ENCODE assay signal across 9 mouse cellular contexts in the genomic region with DNA sequence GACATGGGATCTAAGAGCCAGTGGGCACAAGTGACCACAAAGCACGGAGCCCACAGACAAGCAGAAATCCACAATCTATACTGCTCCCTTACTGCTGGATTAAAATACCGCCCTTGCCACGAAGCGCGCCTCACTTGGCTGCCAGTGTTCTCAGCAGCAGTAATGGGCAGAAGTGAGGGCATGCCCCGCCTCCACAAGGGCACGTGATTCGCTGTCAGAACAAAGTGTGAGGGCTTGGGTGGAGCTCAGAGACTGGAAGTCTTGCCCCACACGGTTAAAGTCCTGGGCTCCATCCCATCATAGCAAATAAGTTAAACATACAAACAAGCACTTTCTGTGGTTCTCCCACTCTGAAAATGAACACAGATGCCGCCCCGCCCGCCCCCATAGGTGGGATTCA. TPM values are rescaled to one million over a fixed set of nuclear protein-coding genes. Genes with fewer than 3 reads are reported as not detected.
DNase-seq lines count a peak whose midpoint lies in the region; ATAC-seq lines count a peak whose summit lies in the region.
"Had no signal": no experiment of that assay in that cellular context is flagged by ENCODE, and none has a peak within 500 bp of the region (broad histone marks: within the 10 kb centered on the region; RNA-seq: fewer than 3 reads in every experiment).

No protein-coding gene starts in this region.

- H3K9me3 ChIP-seq in heart, embryonic 12.5 days (replicated peaks) = peaks cover 5% of the 10 kb centered on the region
- H3K9me3 ChIP-seq in stomach, embryonic 15.5 days = no peaks in the 10 kb centered on the region

- H3K36me3 ChIP-seq in heart, embryonic 12.5 days = no peaks in the 10 kb centered on the region
- H3K36me3 ChIP-seq in stomach, embryonic 15.5 days = no peaks in the 10 kb centered on the region

- 6% methylated on average over 12 of the region's 12 CpGs for WGBS in heart, embryonic 12.5 days
- 4% methylated on average over 12 of the region's 12 CpGs for WGBS in stomach, embryonic 15.5 days

- no peak overlapping the region for H3K27ac ChIP-seq in heart, embryonic 12.5 days (ENCODE audit: poor library complexity, severe bottlenecking)
- H3K27ac ChIP-seq in stomach, embryonic 15.5 days = no peak overlapping the region

- DNase-seq in adrenal gland, adult 18-20 months (ENCODE audit: low spot score in 2 of 2) = peak; percentile 32 to 39
- no peak for DNase-seq in adrenal gland, postnatal 4 days (ENCODE audit: low spot score in 2 of 2)
- peak; percentile 64 for DNase-seq in adrenal gland, postnatal 14 days
- DNase-seq in kidney, postnatal 25 days = peak; percentile 87 to 92
- no peak for DNase-seq in cerebellum, adult 8-10 months

- no peak overlapping the region for H3K9ac ChIP-seq in heart, embryonic 12.5 days
- H3K9ac ChIP-seq in stomach, embryonic 15.5 days = no peak overlapping the region

- peak overlapping the region; percentile 70 for H3K4me2 ChIP-seq in heart, embryonic 12.5 days
- peak overlapping the region; percentile 13; the same call in 1 of the 2 replicates for H3K4me2 ChIP-seq in stomach, embryonic 15.5 days

- peak overlapping the region; percentile 16; the same call in 1 of the 2 replicates for H3K4me3 ChIP-seq in heart, embryonic 12.5 days
- 0 out of 2 replicates have a peak overlapping the region, but pooled peaks have one; percentile 3 for H3K4me3 ChIP-seq in stomach, embryonic 15.5 days (replicated peaks)

- peaks cover 91% of the 10 kb centered on the region for H3K27me3 ChIP-seq in heart, embryonic 12.5 days (replicated peaks)
- peaks cover 75% of the 10 kb centered on the region for H3K27me3 ChIP-seq in stomach, embryonic 15.5 days (replicated peaks)

- peaks cover 41% of the 10 kb centered on the region for H3K4me1 ChIP-seq in heart, embryonic 12.5 days (replicated peaks)
- H3K4me1 ChIP-seq in stomach, embryonic 15.5 days = peaks cover 29% of the 10 kb centered on the region

- ATAC-seq in heart, embryonic 12.5 days (ENCODE audit: insufficient number of reproducible peaks, low FRiP score) = no peak
- ATAC-seq in megakaryocyte, adult 5-6 weeks (ENCODE audit: poor library complexity, severe bottlenecking) = peak; percentile 71
- peak; percentile 50; the same call in 1 of the 2 replicates for ATAC-seq in stomach, embryonic 15.5 days (ENCODE audit: insufficient read depth, low FRiP score, low read depth)

RNA-seq across cellular contexts. Expression of a gene that starts 1.7 kb away (rescaled TPM):
- not detected for total RNA-seq in adrenal gland, adult 18-20 months (2021)
- total RNA-seq in adrenal gland, postnatal 4 days (2021) = not detected
- not detected in 2 replicates for total RNA-seq in adrenal gland, postnatal 14 days (2021)
- not detected in 2 replicates for polyA plus RNA-seq in heart, embryonic 12.5 days (2016; fragmentation: Nextera tagmentation; extraction: Ambion mirVana)
- total RNA-seq in megakaryocyte, adult 5-6 weeks (2015) = not detected in 2 replicates
- not detected in 2 replicates for total RNA-seq in megakaryocyte, adult 5-6 weeks (2017)
- polyA plus RNA-seq in stomach, embryonic 15.5 days (2015; fragmentation: Nextera tagmentation; extraction: Ambion mirVana) = not detected in 2 replicates
- polyA plus RNA-seq: intestine, embryonic 14.5 days had no signal

RNA-seq across cellular contexts. Expression of a gene that starts 4.7 kb away (rescaled TPM):
- not detected for total RNA-seq in adrenal gland, adult 18-20 months (2021)
- total RNA-seq in adrenal gland, postnatal 4 days (2021) = not detected
- total RNA-seq in adrenal gland, postnatal 14 days (2021) = not detected in 2 replicates
- 0.54 and 0.96 TPM in 2 replicates for polyA plus RNA-seq in heart, embryonic 12.5 days (2016; fragmentation: Nextera tagmentation; extraction: Ambion mirVana)
- total RNA-seq in megakaryocyte, adult 5-6 weeks (2015) = not detected in 2 replicates
- total RNA-seq in megakaryocyte, adult 5-6 weeks (2017) = not detected in 2 replicates
- not detected in 2 replicates for polyA plus RNA-seq in stomach, embryonic 15.5 days (2015; fragmentation: Nextera tagmentation; extraction: Ambion mirVana)
- polyA plus RNA-seq: intestine, embryonic 14.5 days had no signal

RNA-seq across cellular contexts. Expression of a gene that starts 14.1 kb away (rescaled TPM):
- 10 to 100 TPM; 52.4 to 62.2 TPM for total RNA-seq in adrenal gland, adult 18-20 months (2021)
- 10 to 100 TPM; 72.2 to 73.0 TPM for total RNA-seq in adrenal gland, postnatal 4 days (2021)
- total RNA-seq in adrenal gland, postnatal 14 days (2021) = 54.5 and 63.2 TPM in 2 replicates
- 66.9 and 67.2 TPM in 2 replicates for polyA plus RNA-seq in heart, embryonic 12.5 days (2016; fragmentation: Nextera tagmentation; extraction: Ambion mirVana)
- 39.5 and 42.2 TPM in 2 replicates for total RNA-seq in megakaryocyte, adult 5-6 weeks (2015)
- 34.3 and 35.4 TPM in 2 replicates for total RNA-seq in megakaryocyte, adult 5-6 weeks (2017)
- polyA plus RNA-seq in stomach, embryonic 15.5 days (2015; fragmentation: Nextera tagmentation; extraction: Ambion mirVana) = 80.8 and 87.4 TPM in 2 replicates

RNA-seq across cellular contexts. Expression of a gene that starts 52.2 kb away (rescaled TPM):
- total RNA-seq in adrenal gland, adult 18-20 months (2021) = 10 to 100 TPM; 13.8 to 14.6 TPM
- 10 to 100 TPM in 1 of 2 experiments, 1 to 10 TPM in 1; 9.6 to 10.3 TPM for total RNA-seq in adrenal gland, postnatal 4 days (2021)
- total RNA-seq in adrenal gland, postnatal 14 days (2021) = 13.4 and 14.0 TPM in 2 replicates
- 15.6 and 16.1 TPM in 2 replicates for polyA plus RNA-seq in heart, embryonic 12.5 days (2016; fragmentation: Nextera tagmentation; extraction: Ambion mirVana)
- 11.0 and 12.4 TPM in 2 replicates for total RNA-seq in megakaryocyte, adult 5-6 weeks (2015)
- total RNA-seq in megakaryocyte, adult 5-6 weeks (2017) = 11.9 and 12.4 TPM in 2 replicates
- polyA plus RNA-seq in stomach, embryonic 15.5 days (2015; fragmentation: Nextera tagmentation; extraction: Ambion mirVana) = 13.6 and 15.2 TPM in 2 replicates

RNA-seq across cellular contexts. Expression of a gene that starts 52.2 kb away (rescaled TPM):
- total RNA-seq in adrenal gland, adult 18-20 months (2021) = 1 to 10 TPM; 5.9 to 6.9 TPM
- total RNA-seq in adrenal gland, postnatal 4 days (2021) = 10 to 100 TPM in 1 of 2 experiments, 1 to 10 TPM in 1; 9.1 to 10.3 TPM
- total RNA-seq in adrenal gland, postnatal 14 days (2021) = 5.1 and 5.6 TPM in 2 replicates
- polyA plus RNA-seq in heart, embryonic 12.5 days (2016; fragmentation: Nextera tagmentation; extraction: Ambion mirVana) = 8.8 TPM in 2 replicates
- 3.7 and 4.1 TPM in 2 replicates for total RNA-seq in megakaryocyte, adult 5-6 weeks (2015)
- 4.4 and 10.2 TPM in 2 replicates for total RNA-seq in megakaryocyte, adult 5-6 weeks (2017)
- 10.4 and 11.4 TPM in 2 replicates for polyA plus RNA-seq in stomach, embryonic 15.5 days (2015; fragmentation: Nextera tagmentation; extraction: Ambion mirVana)

Comparison
In these comparisons a context has a peak if more than half of its experiments do, and no peak if none do; other contexts are left out.
1. DNase-seq: peak in adrenal gland, adult 18-20 months (2 of 2), adrenal gland, postnatal 14 days (single experiment) and kidney, postnatal 25 days (2 of 2); none in adrenal gland, postnatal 4 days (0 of 2) and cerebellum, adult 8-10 months (single experiment).